Mouse (Mus musculus): Measurements from ENCODE around the gene Herpud2.

- TF ChIP-seq GATA1 (IDR thresholded peaks at IDR 0.05; ENCODE audit: borderline replicate concordance, low read length) (no peak), FLI1 (IDR thresholded peaks at IDR 0.05; ENCODE audit: low read length) (no peak)
Measured at GRCm38 (mm10) chr9:25104638-25105037, 47.0 kb downstream of the Herpud2 start.
